Mouse (Mus musculus) frontal cortex, postnatal 10 days (tissue): ENCODE measurements around the gene Map3k11.

Experiments used
- DNase-seq, 2 experiments: peaks; one replicate each; pipeline ENCODE4 v3.0.0; 2022; ENCODE audit warnings: low spot score in 2 of 2, mixed read lengths in 1 of 2

The Map3k11 gene

DNA sequence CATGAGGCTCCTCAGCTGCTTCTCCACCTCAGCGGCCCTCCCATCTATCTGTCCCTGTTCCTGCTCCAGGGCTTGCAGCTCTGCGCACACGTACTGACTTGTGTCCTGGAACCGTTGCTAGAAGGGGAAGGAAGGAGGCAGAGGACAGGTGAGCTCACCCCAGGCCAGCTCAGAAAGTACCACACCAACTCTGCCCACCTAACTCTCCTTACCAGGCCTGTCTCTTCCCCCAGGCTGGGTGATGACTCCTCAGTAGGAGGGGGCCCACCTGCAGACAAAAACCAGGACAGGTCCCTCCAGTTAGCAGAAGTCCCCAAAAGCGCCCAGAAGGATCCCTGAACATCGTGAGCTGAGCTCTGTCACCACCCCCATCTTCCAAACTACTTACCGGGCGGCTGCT is 22.0 kb downstream of the Map3k11 start:
- DNase-seq, result no peak

GRCm38 (mm10) chr19:5711218-5711617 is 22.7 kb downstream of the Map3k11 start:
- peak in 1 of 2 experiments; percentile 67 for DNase-seq

DNA sequence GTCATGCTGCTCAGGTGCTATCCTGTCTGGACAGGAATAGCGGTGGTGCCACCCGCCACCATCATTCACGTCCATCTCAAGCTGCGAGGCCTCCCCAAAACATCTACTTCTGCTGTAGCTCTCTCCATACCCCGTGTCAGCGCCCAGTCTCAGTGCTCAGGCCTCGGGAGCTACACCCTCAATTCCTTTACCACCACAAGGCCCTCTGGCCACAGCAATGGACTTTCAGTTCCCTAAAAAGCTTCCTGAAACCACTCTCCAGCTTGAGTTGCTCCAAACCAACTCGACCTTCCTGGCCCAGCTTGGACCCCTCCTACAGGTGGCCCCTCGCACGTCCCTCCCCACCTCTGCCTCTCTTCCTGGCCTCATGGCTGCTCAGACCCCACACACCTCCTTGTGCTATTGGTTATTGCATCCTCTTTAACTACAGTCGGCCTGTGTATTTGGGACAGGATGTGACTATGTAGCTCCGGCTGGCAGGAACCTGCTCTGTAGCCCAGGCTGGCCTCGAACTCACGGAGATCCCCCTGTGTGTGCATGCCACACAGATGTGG is 23.4 kb downstream of the Map3k11 start:
- no peak for DNase-seq

DNA sequence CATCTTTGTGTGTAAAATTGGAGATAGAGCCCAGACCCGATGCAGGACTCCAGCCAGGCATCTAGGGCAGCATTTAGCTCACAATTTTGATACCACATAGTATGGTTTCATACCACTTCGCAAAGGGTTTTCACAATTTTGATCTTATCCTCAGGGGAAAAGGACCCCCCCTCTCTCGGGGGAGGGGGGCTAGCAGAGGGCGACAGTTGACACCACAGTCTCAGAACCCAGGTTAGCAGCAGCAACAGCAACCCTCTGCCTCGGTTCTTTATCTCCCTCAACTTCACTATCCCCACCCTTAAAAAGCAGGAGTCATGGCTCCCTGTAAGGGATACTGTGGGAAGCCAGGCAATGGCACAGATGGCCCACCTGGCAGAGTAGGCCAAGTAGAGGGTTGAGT is 24.7 kb downstream of the Map3k11 start:
- DNase-seq, result no peak

- DNase-seq, result no peak
These were observed 25.2 kb downstream of the Map3k11 start for GRCm38 (mm10) chr19:5713730-5714129.

DNA sequence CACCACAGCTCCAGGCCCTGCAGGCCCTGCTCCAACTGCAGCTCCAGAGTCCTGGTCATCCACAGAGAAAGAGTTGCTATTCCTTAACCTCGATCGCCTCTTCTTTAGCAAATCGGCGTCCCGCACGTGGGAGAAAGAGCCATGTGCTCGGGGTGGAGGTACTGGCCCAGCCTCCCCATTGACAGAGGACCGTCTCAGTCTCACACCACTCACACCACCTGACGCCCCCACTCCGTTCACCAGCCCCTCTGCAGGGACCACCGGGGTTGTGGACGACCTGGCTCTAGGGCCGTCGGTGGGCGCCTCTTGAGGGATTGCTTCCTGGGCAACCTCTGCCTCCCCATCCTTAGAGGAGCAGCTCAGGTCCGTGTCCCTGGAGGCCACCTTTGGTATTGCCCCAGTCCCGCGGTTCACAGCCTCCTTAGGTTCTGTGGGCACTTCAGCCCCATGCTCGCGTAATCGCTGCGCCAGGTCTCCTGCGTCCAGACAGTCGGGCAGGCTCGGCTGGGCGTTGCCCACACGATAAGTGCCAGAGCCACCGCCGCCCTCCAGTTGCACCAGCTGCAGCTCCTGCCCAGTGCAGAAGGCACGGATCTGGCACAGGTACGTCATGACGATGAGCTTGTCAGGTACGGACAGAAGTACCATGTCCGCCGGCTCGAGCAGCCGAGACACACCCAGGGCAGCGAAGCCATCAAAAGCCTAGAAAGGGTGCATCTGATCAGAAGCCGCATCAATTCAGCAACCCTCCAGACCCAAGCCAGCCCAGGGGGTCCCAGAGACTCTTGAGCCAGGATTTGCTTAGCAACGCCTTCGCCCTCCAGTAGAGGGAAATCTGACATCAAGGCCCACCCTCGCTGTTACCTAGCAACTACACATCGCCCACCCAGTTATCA is 27.5 kb downstream of the Map3k11 start:
- DNase-seq, result peak in 1 of 2 experiments; percentile 63

- no peak for DNase-seq
These were observed 28.4 kb downstream of the Map3k11 start for GRCm38 (mm10) chr19:5716955-5717354.

DNA sequence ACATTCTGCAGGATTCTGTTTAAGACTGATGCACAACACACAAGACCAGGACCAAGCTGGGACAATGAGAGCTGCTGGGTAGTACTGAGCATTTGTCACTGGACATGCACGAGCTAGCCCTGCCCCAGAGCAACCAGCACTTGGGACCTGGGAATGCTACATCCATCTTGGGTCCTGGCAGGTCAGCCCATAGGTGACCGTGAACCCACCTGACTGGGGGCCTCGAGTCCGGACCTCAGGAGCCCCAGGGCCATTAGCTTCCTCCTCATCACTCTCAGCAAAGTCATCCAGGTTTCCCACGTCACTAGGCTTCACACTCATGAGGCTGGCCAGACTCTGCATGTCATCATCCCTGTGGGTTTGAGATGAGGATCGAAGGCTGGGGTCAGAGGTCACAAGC is 32.7 kb downstream of the Map3k11 start:
- no peak for DNase-seq

GRCm38 (mm10) chr19:5722848-5723425 is 34.4 kb downstream of the Map3k11 start:
- DNase-seq, result no peak

GRCm38 (mm10) chr19:5723934-5724548 is 35.5 kb downstream of the Map3k11 start:
- no peak for DNase-seq

DNA sequence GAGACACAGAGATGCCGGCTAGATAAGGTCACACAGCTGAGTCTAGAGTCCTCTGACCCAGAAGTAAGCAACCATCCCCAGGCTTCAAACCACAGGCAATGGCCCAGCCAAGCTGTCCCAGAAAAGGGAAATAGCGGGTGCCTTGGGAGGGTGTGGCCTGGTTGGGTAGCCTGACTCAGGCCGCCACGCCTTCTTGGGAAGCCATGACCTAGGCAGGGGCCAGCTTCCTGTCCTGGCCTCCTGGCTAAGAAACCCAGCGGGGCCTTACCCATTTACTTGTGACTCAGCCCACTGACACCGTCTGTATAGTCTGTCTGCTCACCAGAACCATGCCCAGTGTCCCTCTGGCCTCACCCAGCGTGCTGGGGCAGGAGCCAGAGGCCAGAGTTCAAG is 36.0 kb downstream of the Map3k11 start:
- DNase-seq, result no peak

DNA sequence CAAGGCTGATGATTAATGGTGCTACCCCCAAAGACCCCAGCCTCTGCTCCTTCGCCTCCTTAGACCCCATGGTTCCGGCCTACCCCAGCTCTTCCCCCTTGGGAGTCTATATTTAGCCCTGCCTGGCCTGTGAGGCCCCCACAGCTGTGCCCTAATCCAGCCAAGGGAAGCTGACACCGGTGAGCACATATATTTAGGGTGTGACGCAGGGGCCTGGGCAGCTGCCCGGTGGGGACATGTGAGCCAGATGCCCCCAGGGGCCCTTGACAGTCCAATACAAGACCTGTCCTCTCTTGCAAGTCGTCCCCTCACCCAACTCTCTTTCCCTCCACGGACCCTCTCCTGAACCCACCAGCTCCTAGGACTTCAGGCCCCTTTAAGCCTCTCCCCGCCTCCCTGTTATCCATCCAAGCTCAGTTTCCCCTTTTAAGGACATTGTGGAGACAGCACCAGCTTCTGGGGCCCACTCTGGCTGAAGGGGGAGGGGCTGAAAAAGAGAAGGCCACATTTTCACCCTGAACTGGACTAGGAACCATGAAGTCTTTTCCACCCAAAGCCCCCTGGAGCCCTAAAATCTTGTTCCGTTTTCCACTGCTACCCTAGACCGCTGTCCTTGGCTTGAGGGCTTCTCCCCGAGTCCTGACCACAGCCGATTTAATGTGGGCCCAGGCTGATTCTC is 36.6 kb downstream of the Map3k11 start:
- DNase-seq, result no peak

DNA sequence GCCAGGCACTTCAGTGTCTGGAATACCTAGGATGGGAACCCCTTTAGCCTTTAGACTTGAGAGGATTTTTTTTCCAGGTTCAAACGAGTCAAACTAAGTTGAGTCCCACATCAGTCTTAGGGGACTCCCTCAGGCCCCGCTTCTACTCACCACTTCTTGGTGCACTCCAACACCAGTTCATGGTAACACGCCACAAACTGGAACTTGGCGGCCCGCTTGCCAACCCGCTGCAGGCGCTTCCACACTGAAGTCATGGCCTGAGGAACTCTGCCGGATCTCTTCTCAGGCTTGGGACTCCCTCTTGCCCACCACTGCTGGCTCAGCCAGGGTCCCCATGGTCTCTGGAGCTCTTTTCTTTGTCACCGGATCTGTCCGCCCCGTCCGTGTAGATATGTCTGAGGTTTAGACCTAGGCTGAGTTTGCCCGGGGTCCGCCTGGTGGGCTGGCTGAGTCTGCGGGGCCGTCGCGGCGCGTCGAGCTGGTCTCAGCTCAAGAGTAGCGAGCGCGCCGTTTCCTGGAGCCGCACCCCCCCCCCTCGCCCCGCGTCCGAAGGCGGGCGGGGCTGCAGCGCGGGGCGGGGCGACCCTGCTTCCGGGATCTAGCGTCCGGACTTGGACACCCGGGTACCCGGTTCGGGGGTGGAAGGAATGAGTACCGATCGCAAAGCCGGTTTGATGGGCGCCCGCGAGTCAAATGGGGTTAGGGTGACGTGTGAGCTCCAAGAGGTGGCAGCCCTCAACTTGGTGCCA is 37.4 kb downstream of the Map3k11 start, which contains the start of gene Ehbp1l1:
Ehbp1l1 (minus strand) TSS at position 551 of the 749 bp plus-strand sequence.
- DNase-seq, result no peak

DNA sequence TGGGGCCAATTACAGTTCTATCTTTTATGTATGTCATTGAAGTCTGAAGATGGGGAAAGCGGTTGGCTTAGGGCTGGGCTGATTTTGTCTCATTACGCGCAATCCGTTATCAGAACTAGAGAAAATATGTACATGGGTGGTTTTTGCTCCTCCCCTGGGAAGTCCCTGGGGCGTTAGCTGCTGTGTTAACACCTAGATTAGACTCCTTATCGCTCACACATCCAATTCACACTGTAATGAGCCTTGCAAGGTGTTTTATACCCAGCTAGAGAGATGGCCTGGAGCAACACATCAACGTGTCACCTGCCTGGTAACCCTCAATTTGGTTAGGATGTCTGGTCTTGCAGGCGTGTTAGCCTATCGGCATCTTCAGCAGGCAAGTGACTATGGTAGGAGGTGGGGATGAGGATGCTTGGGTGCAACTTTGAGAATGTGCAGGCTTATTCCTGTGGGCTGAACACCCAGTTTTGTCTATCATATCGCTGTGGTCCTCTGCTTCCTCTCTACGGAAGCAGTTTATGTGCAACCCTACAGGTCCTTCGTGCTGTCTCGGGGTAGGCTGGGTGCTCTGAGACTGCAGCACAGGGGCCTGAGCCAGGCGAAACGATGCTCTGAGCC is 38.5 kb downstream of the Map3k11 start:
- DNase-seq, result no peak

- peak in 1 of 2 experiments; percentile 84 for DNase-seq
These were observed 39.2 kb downstream of the Map3k11 start for GRCm38 (mm10) chr19:5727701-5728100.

DNA sequence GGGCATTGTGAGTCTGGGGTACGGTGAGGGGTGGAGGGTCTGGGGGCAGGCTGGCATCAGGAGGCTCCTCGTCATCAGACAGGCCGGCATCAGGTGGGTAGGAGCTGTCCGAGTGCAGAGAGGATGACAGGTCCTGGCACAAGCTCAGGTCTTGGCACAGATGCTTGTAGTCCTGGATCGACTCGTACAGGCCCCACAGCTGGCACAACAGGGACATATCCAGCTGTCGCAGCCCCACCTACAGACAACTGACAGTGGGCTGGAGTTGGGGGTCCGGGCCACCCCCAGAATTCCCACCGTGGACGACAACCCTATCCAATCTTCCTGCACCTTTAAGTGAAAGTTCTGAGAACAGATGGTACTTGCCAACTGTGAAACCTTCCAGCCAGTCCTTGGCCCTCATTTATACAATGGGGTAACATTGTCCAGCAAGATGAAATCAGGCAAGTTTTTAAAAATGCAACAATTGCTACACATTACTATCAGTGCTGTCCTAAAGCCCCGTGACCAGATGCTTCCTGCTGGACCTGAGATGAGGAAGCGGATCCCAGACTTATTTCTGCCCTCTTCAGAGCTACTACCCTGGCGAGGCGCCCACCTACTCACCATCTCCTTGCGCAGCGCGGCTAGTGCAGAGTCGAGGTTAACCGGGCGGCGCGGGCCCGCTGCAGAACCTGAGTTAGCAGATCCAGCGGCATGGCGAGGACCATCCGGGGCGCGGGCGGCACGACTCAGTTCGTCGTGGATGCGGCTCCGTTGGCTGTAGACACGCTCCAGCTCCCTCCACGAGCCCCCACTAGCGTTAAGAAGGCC is 40.3 kb downstream of the Map3k11 start:
- DNase-seq, result peak in 1 of 2 experiments; percentile 70

DNA sequence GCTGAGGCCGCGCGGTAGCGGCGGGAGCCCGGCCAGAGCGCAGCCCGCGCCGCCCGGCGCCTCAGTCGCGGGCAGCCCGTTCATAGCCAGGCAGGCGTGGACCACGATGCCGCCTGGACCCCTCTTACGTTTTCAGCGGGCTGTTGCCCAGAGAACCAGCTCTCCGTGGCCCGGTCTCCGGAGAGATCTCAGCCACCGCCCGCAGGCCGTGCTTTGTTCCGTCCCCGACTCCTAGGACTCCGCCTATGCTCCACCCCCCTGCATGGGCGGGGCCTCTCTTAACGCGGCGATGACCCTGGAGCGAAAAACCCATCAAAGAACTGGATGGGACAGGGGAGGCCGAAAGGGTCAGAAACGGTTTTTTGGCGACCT is 40.9 kb downstream of the Map3k11 start, which contains the start of gene Fam89b:
Fam89b (minus strand) TSS at position 210 of the 372 bp plus-strand sequence.
- DNase-seq, result peak; percentile 74 to 84

- no peak for DNase-seq
These were observed 42.0 kb downstream of the Map3k11 start for GRCm38 (mm10) chr19:5730314-5731186.
